Mouse (Mus musculus) heart, embryonic 14.5 days (tissue): ENCODE data around the gene Zp3. TPM values are rescaled to one million over a fixed set of nuclear protein-coding genes. Genes with fewer than 3 reads are reported as not detected.

Source experiments
- ATAC-seq: fragments of 200-750 bp; cut with Nextera tagmentation; 2 replicates; pipeline ENCODE4 v1.8.0; 2017; ENCODE audit warnings: low read depth, moderate TSS enrichment; ENCODE audit not compliant: insufficient number of reproducible peaks, insufficient read depth, low FRiP score
- H3K27ac ChIP-seq, 2 experiments: fragments of 200-500 bp in 1 of 2; fragments of 300-500 bp in 1 of 2; sonication (generic) in 1 of 2; replicated peaks in 1 of 2; 2 replicates each; pipeline ENCODE4 v1.5.1; 2012 to 2014; ENCODE audit warnings: low read depth in 2 of 2, low read length in 2 of 2, control low read depth in 1 of 2, mild to moderate bottlenecking in 1 of 2, mixed read lengths in 1 of 2; ENCODE audit not compliant: control insufficient read depth in 1 of 2, insufficient read depth in 1 of 2
- H3K27me3 ChIP-seq: fragments of 300-500 bp; sonication (generic); 2 replicates; pipeline ENCODE4 v1.6.1; 2014; ENCODE audit warnings: mild to moderate bottlenecking, low read length, control low read depth; ENCODE audit not compliant: control insufficient read depth, insufficient read depth
- H3K36me3 ChIP-seq: fragments of 300-500 bp; sonication (generic); 2 replicates; pipeline ENCODE4 v1.6.1; 2014; ENCODE audit warnings: mild to moderate bottlenecking, control low read depth, low read length, mixed read lengths; ENCODE audit not compliant: control insufficient read depth, insufficient read depth
- H3K4me1 ChIP-seq, 2 experiments: fragments of 200-500 bp in 1 of 2; fragments of 300-500 bp in 1 of 2; sonication (generic) in 1 of 2; 2 replicates each; pipeline ENCODE4 v1.6.1; 2012 to 2014; ENCODE audit warnings: low read length in 2 of 2, control low read depth in 1 of 2, mixed read lengths in 1 of 2; ENCODE audit not compliant: control insufficient read depth in 2 of 2, insufficient read depth in 2 of 2
- H3K4me2 ChIP-seq: fragments of 300-500 bp; sonication (generic); 2 replicates; pipeline ENCODE4 v1.6.1; 2014; ENCODE audit warnings: mild to moderate bottlenecking, low read length
- H3K4me3 ChIP-seq, 2 experiments: fragments of 200-500 bp in 1 of 2; fragments of 300-500 bp in 1 of 2; sonication (generic) in 1 of 2; 2 replicates each; pipeline ENCODE4 v1.5.1; 2012 to 2014; ENCODE audit warnings: low read length in 2 of 2, mild to moderate bottlenecking in 2 of 2, control low read depth in 1 of 2, low read depth in 1 of 2, moderate library complexity in 1 of 2; ENCODE audit not compliant: control insufficient read depth in 1 of 2, insufficient read depth in 1 of 2
- H3K9ac ChIP-seq: fragments of 300-500 bp; sonication (generic); 2 replicates; pipeline ENCODE4 v1.6.1; 2014; ENCODE audit warnings: mild to moderate bottlenecking, low read length
- H3K9me3 ChIP-seq: fragments of 300-500 bp; sonication (generic); 2 replicates; pipeline ENCODE4 v1.6.1; 2016; ENCODE audit warnings: low read length, control low read depth; ENCODE audit not compliant: control insufficient read depth
- WGBS: fragments of 180-500 bp; shearing (Covaris S2); extraction: QIAGEN DNeasy Blood & Tissue Kit; methylation state at CpG from one replicate; pipeline ENCODE4 v1.1.7; 2014; 5-methylcytosine and 5-hydroxymethylcytosine counted together
- polyA plus RNA-seq: library from polyadenylated mRNA; unstranded; fragments of >200 nt; fragmentation: Nextera tagmentation; extraction: Ambion mirVana; gene quantifications from 2 replicates; pipeline ENCODE4 v1.2.1, GENCODE M21; 2014

The Zp3 gene
- polyA plus RNA-seq, 1 experiment from 2014 or later, result not detected

DNA sequence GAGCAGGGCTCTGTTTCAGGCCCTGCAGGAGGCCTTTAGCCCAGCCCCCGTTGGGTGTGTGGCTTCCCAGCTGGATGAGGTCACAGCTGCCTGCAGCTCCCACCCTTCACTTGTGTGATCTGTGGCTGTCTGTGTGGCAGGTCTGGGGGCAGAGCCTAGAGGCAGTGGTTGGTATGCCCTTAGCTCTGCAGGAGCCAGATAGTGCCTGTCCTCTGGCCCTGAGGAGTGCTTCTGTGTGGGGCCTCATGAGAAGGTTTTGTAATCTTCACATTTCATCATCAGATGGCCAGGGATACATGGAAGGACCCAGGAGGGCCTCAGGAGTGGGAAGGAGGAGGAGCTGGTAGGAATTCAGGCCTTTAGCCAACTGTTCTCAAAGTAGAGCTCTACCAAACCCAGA is 40.0 kb downstream of the Zp3 start:
- H3K27ac ChIP-seq, result peak overlapping the region; percentile 14 to 57; a peak in 2 of 4 replicates
- H3K4me3 ChIP-seq, result no peak overlapping the region
- no peaks in the 10 kb centered on the region for H3K9me3 ChIP-seq
- H3K4me1 ChIP-seq, result peaks cover 34 to 46% of the 10 kb centered on the region in 2 experiments
- no peaks in the 10 kb centered on the region for H3K27me3 ChIP-seq
- no peak overlapping the region for H3K9ac ChIP-seq
- H3K36me3 ChIP-seq, result peaks cover 40% of the 10 kb centered on the region; the same call in 1 of the 2 replicates
- WGBS, result 0% methylated on average over 1 of the region's 1 CpGs
- ATAC-seq, result peak; percentile 48; the same call in 1 of the 2 replicates
- H3K4me2 ChIP-seq, result no peak overlapping the region

DNA sequence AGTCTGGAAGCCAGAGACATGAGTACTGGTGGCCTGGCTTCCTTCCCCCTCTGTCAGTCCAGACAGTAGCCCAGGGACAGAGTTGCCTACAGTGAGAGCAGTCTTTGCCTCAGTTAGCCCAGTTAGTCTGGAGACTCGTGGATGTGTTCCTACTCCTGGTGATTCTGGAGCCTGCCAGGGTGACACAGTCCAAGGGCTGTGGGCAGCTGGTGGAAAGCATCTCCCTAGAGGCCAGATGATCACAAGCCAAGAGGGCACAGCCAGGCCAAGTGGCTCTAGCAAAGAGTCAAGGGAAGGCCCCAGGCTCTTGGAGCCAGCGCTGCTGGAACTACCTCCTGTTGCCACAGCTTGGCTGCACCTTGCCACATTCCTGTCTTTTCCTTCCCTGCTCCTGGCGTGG is 45.8 kb downstream of the Zp3 start:
- Histone ChIP-seq H3K36me3 (peaks cover 69% of the 10 kb centered on the region), H3K27me3 (no peaks in the 10 kb centered on the region), H3K4me2 (no peak overlapping the region), H3K9ac (no peak overlapping the region), H3K4me3 (no peak overlapping the region), H3K27ac (no peak overlapping the region), H3K4me1 (no peaks in the 10 kb centered on the region), H3K9me3 (no peaks in the 10 kb centered on the region)
- no peak for ATAC-seq
- 76% methylated on average over 3 of the region's 3 CpGs for WGBS

DNA sequence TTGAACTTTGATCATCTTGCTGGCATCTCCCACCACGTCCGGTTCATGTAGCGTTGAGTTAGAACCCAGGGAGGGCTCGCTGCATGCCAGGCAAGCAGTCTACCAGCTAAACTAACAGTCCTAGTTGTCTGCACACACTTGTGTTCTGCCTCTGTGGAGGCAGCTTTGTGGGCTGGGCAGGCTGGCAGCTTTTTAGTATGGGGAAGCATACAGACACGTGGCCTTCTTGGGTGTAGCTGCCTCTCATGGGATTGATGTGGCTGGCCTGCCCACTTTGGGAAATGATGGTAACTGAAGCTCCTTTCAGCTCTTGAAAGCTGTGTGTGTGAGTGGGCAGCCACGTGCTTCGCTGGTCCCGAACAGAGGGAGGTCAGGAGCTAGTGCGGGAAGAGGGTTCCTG is 47.0 kb downstream of the Zp3 start:
- Histone ChIP-seq H3K4me2 (no peak overlapping the region), H3K9ac (no peak overlapping the region), H3K27ac (no peak overlapping the region), H3K9me3 (no peaks in the 10 kb centered on the region), H3K36me3 (peaks cover 69% of the 10 kb centered on the region), H3K27me3 (no peaks in the 10 kb centered on the region), H3K4me1 (no peaks in the 10 kb centered on the region), H3K4me3 (no peak overlapping the region)
- 92% methylated on average over 9 of the region's 9 CpGs for WGBS
- ATAC-seq, result no peak

DNA sequence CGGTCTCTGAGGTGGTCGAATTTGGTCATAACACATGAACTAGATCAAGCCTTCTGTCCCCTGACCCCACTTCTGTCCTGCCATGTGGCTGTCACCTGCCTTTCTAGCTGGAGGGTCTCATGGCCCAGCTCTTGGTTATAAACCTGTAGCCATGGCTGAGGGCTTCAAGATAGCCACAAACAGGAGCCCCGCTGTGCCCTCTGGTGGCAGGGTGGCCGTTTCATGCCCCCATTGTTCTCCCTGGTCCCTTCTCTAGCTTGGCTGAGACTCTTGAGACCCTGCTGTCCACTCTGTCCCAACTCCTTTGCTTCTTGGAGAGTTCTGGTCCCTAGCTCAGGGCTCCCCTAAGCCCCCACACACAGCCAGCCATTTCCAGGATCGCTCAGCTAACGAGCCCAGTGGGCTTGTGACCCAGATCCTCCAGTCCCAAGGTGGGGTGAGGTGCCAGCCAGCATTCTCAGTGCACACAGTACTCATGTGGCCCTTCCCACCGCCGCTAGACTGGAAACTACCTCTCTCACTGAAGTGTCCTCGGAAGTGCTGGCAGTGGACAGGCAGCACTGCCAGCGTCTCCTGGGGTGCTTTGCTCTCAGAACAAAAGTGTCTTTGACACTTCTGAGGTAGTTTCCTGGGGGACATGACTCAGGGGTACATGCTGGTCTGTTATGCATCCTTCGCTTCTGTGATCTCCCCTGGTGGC is 47.9 kb downstream of the Zp3 start:
- no peak overlapping the region for H3K9ac ChIP-seq
- H3K27ac ChIP-seq, result no peak overlapping the region
- no peak for ATAC-seq
- H3K27me3 ChIP-seq, result no peaks in the 10 kb centered on the region
- H3K36me3 ChIP-seq, result peaks cover 77% of the 10 kb centered on the region
- H3K4me3 ChIP-seq, result no peak overlapping the region
- 84% methylated on average over 11 of the region's 11 CpGs for WGBS
- no peak overlapping the region for H3K4me2 ChIP-seq
- H3K9me3 ChIP-seq, result no peaks in the 10 kb centered on the region
- no peaks in the 10 kb centered on the region for H3K4me1 ChIP-seq

DNA sequence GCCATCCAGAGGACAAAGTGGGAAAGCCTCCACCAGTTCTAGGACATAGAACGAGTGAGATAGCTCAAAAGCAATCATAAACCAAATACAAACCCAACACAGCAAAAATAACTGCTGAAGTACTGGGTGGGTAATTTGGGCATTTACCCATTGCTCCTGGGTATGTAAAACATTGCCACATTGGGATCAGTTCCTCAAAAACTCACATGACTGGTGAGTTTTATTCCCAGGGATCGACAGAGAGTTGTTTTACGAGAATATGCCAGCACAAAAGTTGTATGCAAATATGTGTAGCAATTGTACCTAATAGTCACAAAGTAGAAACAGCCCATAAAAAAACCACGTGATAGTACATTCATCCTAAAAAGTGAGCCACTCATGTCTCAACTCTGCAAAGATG is 55.0 kb downstream of the Zp3 start:
- Histone ChIP-seq H3K9me3 (no peaks in the 10 kb centered on the region), H3K4me2 (no peak overlapping the region), H3K4me1 (peaks cover 0 to 4% of the 10 kb centered on the region in 2 experiments; a peak in 1 of 4 replicates), H3K9ac (no peak overlapping the region), H3K27me3 (no peaks in the 10 kb centered on the region), H3K36me3 (peaks cover 33% of the 10 kb centered on the region), H3K4me3 (no peak overlapping the region), H3K27ac (no peak overlapping the region)
- ATAC-seq, result no peak
- WGBS, result 83% methylated on average over 4 of the region's 4 CpGs

DNA sequence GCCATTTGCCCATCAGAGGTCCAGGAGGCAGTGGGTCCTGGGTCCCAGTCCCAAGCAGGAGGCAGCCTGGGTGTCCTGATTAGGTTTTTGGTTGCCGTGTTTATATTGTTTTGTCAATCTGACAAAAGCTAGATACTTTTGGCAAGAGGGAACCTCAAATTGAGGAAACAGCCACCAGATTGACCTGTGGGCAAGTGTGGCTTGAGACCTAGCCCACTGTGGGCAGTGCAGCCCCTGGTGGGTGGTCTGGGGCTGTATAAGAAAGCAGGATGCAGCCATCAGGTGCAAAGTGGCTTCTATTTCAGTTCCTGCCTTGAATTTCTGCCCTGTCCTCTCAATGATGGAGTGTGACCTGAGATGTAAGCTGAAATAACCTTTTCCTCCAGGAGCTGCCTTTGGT is 55.4 kb downstream of the Zp3 start:
- H3K4me3 ChIP-seq, result no peak overlapping the region
- H3K9me3 ChIP-seq, result no peaks in the 10 kb centered on the region
- no peaks in the 10 kb centered on the region for H3K27me3 ChIP-seq
- no peak overlapping the region for H3K27ac ChIP-seq
- H3K9ac ChIP-seq, result no peak overlapping the region
- H3K36me3 ChIP-seq, result peaks cover 29% of the 10 kb centered on the region
- no peak overlapping the region for H3K4me2 ChIP-seq
- no peak for ATAC-seq
- WGBS, result 85% methylated on average over 1 of the region's 1 CpGs
- H3K4me1 ChIP-seq, result peaks cover 0 to 6% of the 10 kb centered on the region in 2 experiments; a peak in 2 of 4 replicates

DNA sequence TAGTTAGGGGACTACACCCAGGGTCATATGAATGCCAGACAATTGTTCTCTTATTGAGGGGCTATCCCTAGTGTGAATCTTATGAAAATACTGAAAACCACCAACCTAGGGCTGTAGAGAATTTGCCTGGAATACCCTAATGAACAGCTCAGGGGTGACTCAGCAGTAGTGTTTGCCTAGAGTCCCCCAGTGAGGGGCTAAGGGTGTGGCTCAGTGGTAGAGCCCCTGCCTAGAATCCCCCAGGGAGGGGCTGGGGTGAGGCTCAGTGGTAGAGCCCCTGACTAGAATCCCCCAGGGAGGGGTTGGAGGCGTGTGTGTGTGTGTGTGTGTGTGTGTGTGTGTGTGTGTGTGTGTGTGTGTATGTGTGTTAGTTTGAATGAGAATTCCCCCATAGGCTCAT is 56.8 kb downstream of the Zp3 start:
- H3K27me3 ChIP-seq, result no peaks in the 10 kb centered on the region
- no peak overlapping the region for H3K27ac ChIP-seq
- WGBS, result 100% methylated on average over 1 of the region's 1 CpGs
- H3K36me3 ChIP-seq, result peaks cover 15% of the 10 kb centered on the region
- H3K4me2 ChIP-seq, result no peak overlapping the region
- H3K4me1 ChIP-seq, result peaks cover 0 to 6% of the 10 kb centered on the region in 2 experiments; a peak in 2 of 4 replicates
- no peaks in the 10 kb centered on the region for H3K9me3 ChIP-seq
- no peak for ATAC-seq
- no peak overlapping the region for H3K4me3 ChIP-seq
- H3K9ac ChIP-seq, result no peak overlapping the region
